Mouse (Mus musculus): Measurements from ENCODE around the gene Tpm1. TPM values are rescaled to one million over a fixed set of nuclear protein-coding genes. Genes with fewer than 3 reads are reported as not detected.

Tpm1 gene
- polyA plus RNA-seq, 1 experiment from 2014 or later: 1,186 TPM

- Histone ChIP-seq H3K9me3 (ENCODE audit: control insufficient read depth, low read length) (0 out of 2 replicates have a peak, but pooled peaks cover 4% of the 10 kb centered on the region), H3K4me1 (replicated peaks; ENCODE audit: control insufficient read depth, insufficient read depth, low read length) (peaks cover 29% of the 10 kb centered on the region), H3K27ac (ENCODE audit: low read depth) (no peak overlapping the region), H3K4me3 (ENCODE audit: low read depth, low read length) (no peak overlapping the region), H3K9ac (ENCODE audit: low read length) (no peak overlapping the region), H3K36me3 (ENCODE audit: control insufficient read depth, insufficient read depth, low read length) (no peaks in the 10 kb centered on the region), H3K27me3 (replicated peaks; ENCODE audit: control insufficient read depth, insufficient read depth, low read length) (no peaks in the 10 kb centered on the region), H3K4me2 (ENCODE audit: low read length) (no peak overlapping the region)
- ATAC-seq (replicated peaks; ENCODE audit: low FRiP score, low TSS enrichment, low read depth) (no peak), DNase-seq (ENCODE audit: low spot score) (no peak)
- 76% methylated on average over 8 of the region's 8 CpGs for WGBS
Measured at GRCm38 (mm10) chr9:66991750-66992410, 57.3 kb downstream of the Tpm1 start.

GRCm38 (mm10) chr9:66991021-66991749 is 58.0 kb downstream of the Tpm1 start:
- no peak overlapping the region for H3K9ac ChIP-seq (ENCODE audit: low read length)
- H3K9me3 ChIP-seq (ENCODE audit: control insufficient read depth, low read length): 0 out of 2 replicates have a peak, but pooled peaks cover 4% of the 10 kb centered on the region
- H3K36me3 ChIP-seq (ENCODE audit: control insufficient read depth, insufficient read depth, low read length): no peaks in the 10 kb centered on the region
- no peak overlapping the region for H3K4me2 ChIP-seq (ENCODE audit: low read length)
- ATAC-seq (replicated peaks; ENCODE audit: low FRiP score, low TSS enrichment, low read depth): no peak
- H3K27me3 ChIP-seq (replicated peaks; ENCODE audit: control insufficient read depth, insufficient read depth, low read length): no peaks in the 10 kb centered on the region
- DNase-seq (ENCODE audit: low spot score): no peak
- 61% methylated on average over 9 of the region's 9 CpGs for WGBS
- H3K27ac ChIP-seq (ENCODE audit: low read depth): no peak overlapping the region
- H3K4me3 ChIP-seq (ENCODE audit: low read depth, low read length): no peak overlapping the region
- peaks cover 29% of the 10 kb centered on the region for H3K4me1 ChIP-seq (replicated peaks; ENCODE audit: control insufficient read depth, insufficient read depth, low read length)

- H3K36me3 ChIP-seq (ENCODE audit: control insufficient read depth, insufficient read depth, low read length): no peaks in the 10 kb centered on the region
- no peak overlapping the region for H3K4me3 ChIP-seq (ENCODE audit: low read depth, low read length)
- no peaks in the 10 kb centered on the region for H3K27me3 ChIP-seq (replicated peaks; ENCODE audit: control insufficient read depth, insufficient read depth, low read length)
- H3K27ac ChIP-seq (ENCODE audit: low read depth): peak overlapping the region; percentile 93; the same call in 1 of the 2 replicates
- no peak for ATAC-seq (replicated peaks; ENCODE audit: low FRiP score, low TSS enrichment, low read depth)
- DNase-seq (ENCODE audit: low spot score): no peak
- H3K4me2 ChIP-seq (ENCODE audit: low read length): no peak overlapping the region
- H3K9ac ChIP-seq (ENCODE audit: low read length): no peak overlapping the region
- 87% methylated on average over 5 of the region's 5 CpGs for WGBS
- peaks cover 29% of the 10 kb centered on the region for H3K4me1 ChIP-seq (replicated peaks; ENCODE audit: control insufficient read depth, insufficient read depth, low read length)
- 0 out of 2 replicates have a peak, but pooled peaks cover 4% of the 10 kb centered on the region for H3K9me3 ChIP-seq (ENCODE audit: control insufficient read depth, low read length)
Measured at GRCm38 (mm10) chr9:66990046-66990445, 59.2 kb downstream of the Tpm1 start.

- H3K27ac ChIP-seq (ENCODE audit: low read depth): peak overlapping the region; percentile 93
- 0 out of 2 replicates have a peak, but pooled peaks cover 4% of the 10 kb centered on the region for H3K9me3 ChIP-seq (ENCODE audit: control insufficient read depth, low read length)
- H3K4me2 ChIP-seq (ENCODE audit: low read length): no peak overlapping the region; the same call in 1 of the 2 replicates
- no peak overlapping the region for H3K4me3 ChIP-seq (ENCODE audit: low read depth, low read length)
- ATAC-seq (replicated peaks; ENCODE audit: low FRiP score, low TSS enrichment, low read depth) (no peak), DNase-seq (ENCODE audit: low spot score) (no peak)
- H3K27me3 ChIP-seq (replicated peaks; ENCODE audit: control insufficient read depth, insufficient read depth, low read length): no peaks in the 10 kb centered on the region
- H3K36me3 ChIP-seq (ENCODE audit: control insufficient read depth, insufficient read depth, low read length): no peaks in the 10 kb centered on the region
- WGBS: 39% methylated on average over 6 of the region's 6 CpGs
- H3K9ac ChIP-seq (ENCODE audit: low read length): no peak overlapping the region
- H3K4me1 ChIP-seq (replicated peaks; ENCODE audit: control insufficient read depth, insufficient read depth, low read length): peaks cover 29% of the 10 kb centered on the region
Measured at GRCm38 (mm10) chr9:66989581-66989980, 59.6 kb downstream of the Tpm1 start.

GRCm38 (mm10) chr9:66988888-66989414 is 60.3 kb downstream of the Tpm1 start:
- Histone ChIP-seq H3K9ac (ENCODE audit: low read length) (no peak overlapping the region), H3K27ac (ENCODE audit: low read depth) (peak overlapping the region; percentile 93), H3K9me3 (ENCODE audit: control insufficient read depth, low read length) (0 out of 2 replicates have a peak, but pooled peaks cover 4% of the 10 kb centered on the region), H3K36me3 (ENCODE audit: control insufficient read depth, insufficient read depth, low read length) (no peaks in the 10 kb centered on the region), H3K27me3 (replicated peaks; ENCODE audit: control insufficient read depth, insufficient read depth, low read length) (no peaks in the 10 kb centered on the region), H3K4me3 (ENCODE audit: low read depth, low read length) (no peak overlapping the region), H3K4me2 (ENCODE audit: low read length) (no peak overlapping the region), H3K4me1 (replicated peaks; ENCODE audit: control insufficient read depth, insufficient read depth, low read length) (peaks cover 29% of the 10 kb centered on the region)
- ATAC-seq (replicated peaks; ENCODE audit: low FRiP score, low TSS enrichment, low read depth): peak; percentile 68
- DNase-seq (ENCODE audit: low spot score): peak; percentile 72
- WGBS: 13% methylated on average over 6 of the region's 6 CpGs

GRCm38 (mm10) chr9:66988198-66988887 is 60.9 kb downstream of the Tpm1 start:
- DNase-seq (ENCODE audit: low spot score): peak; percentile 68

GRCm38 (mm10) chr9:66985377-66985776 is 63.8 kb downstream of the Tpm1 start:
- WGBS: 84% methylated on average over 7 of the region's 7 CpGs
- peaks cover 29% of the 10 kb centered on the region for H3K4me1 ChIP-seq (replicated peaks; ENCODE audit: control insufficient read depth, insufficient read depth, low read length)
- no peaks in the 10 kb centered on the region for H3K27me3 ChIP-seq (replicated peaks; ENCODE audit: control insufficient read depth, insufficient read depth, low read length)

More at GRCm38 (mm10) chr9:66988198-66988887, 60.9 kb downstream of the Tpm1 start:
- H3K9ac ChIP-seq (ENCODE audit: low read length): no peak overlapping the region
- no peak overlapping the region for H3K4me2 ChIP-seq (ENCODE audit: low read length)
- WGBS: 39% methylated on average over 11 of the region's 11 CpGs
- peaks cover 29% of the 10 kb centered on the region for H3K4me1 ChIP-seq (replicated peaks; ENCODE audit: control insufficient read depth, insufficient read depth, low read length)
- no peak overlapping the region for H3K4me3 ChIP-seq (ENCODE audit: low read depth, low read length)
- 0 out of 2 replicates have a peak, but pooled peaks have one; percentile 12 for ATAC-seq (replicated peaks; ENCODE audit: low FRiP score, low TSS enrichment, low read depth)
- no peaks in the 10 kb centered on the region for H3K36me3 ChIP-seq (ENCODE audit: control insufficient read depth, insufficient read depth, low read length)
- no peaks in the 10 kb centered on the region for H3K27me3 ChIP-seq (replicated peaks; ENCODE audit: control insufficient read depth, insufficient read depth, low read length)
- 0 out of 2 replicates have a peak, but pooled peaks cover 4% of the 10 kb centered on the region for H3K9me3 ChIP-seq (ENCODE audit: control insufficient read depth, low read length)
- H3K27ac ChIP-seq (ENCODE audit: low read depth): peak overlapping the region; percentile 93

GRCm38 (mm10) chr9:66982085-66982484 is 67.1 kb downstream of the Tpm1 start:
- WGBS: 84% methylated on average over 7 of the region's 7 CpGs
- Histone ChIP-seq H3K27me3 (replicated peaks; ENCODE audit: control insufficient read depth, insufficient read depth, low read length) (no peaks in the 10 kb centered on the region), H3K9ac (ENCODE audit: low read length) (no peak overlapping the region), H3K4me3 (ENCODE audit: low read depth, low read length) (no peak overlapping the region), H3K9me3 (ENCODE audit: control insufficient read depth, low read length) (no peaks in the 10 kb centered on the region), H3K4me2 (ENCODE audit: low read length) (no peak overlapping the region), H3K36me3 (ENCODE audit: control insufficient read depth, insufficient read depth, low read length) (no peaks in the 10 kb centered on the region), H3K27ac (ENCODE audit: low read depth) (peak overlapping the region; percentile 13; the same call in 1 of the 2 replicates), H3K4me1 (replicated peaks; ENCODE audit: control insufficient read depth, insufficient read depth, low read length) (no peaks in the 10 kb centered on the region)
- ATAC-seq (replicated peaks; ENCODE audit: low FRiP score, low TSS enrichment, low read depth): no peak; the same call in 1 of the 2 replicates
- no peak for DNase-seq (ENCODE audit: low spot score)

More at GRCm38 (mm10) chr9:66985377-66985776, 63.8 kb downstream of the Tpm1 start:
- no peak overlapping the region for H3K4me3 ChIP-seq (ENCODE audit: low read depth, low read length)
- no peak overlapping the region for H3K27ac ChIP-seq (ENCODE audit: low read depth)
- H3K36me3 ChIP-seq (ENCODE audit: control insufficient read depth, insufficient read depth, low read length): no peaks in the 10 kb centered on the region
- no peak for ATAC-seq (replicated peaks; ENCODE audit: low FRiP score, low TSS enrichment, low read depth)
- no peak overlapping the region for H3K9ac ChIP-seq (ENCODE audit: low read length)
- no peak for DNase-seq (ENCODE audit: low spot score)
- H3K4me2 ChIP-seq (ENCODE audit: low read length): no peak overlapping the region
- H3K9me3 ChIP-seq (ENCODE audit: control insufficient read depth, low read length): no peaks in the 10 kb centered on the region

Data from intestine, embryonic 14.5 days (tissue).